Mouse (Mus musculus) spleen, adult 12 weeks (tissue): ENCODE measurements around the gene Disc1.
A peak's percentile ranks its signal among the peaks of the same experiment; 100 is the strongest.

Source experiments
- DNase-seq: peaks from one replicate; pipeline ENCODE4 v3.0.0; 2022; ENCODE audit warnings: low spot score

The Disc1 gene

GRCm38 (mm10) chr8:125221062-125221461 lies 167.1 kb downstream of the Disc1 start:
- DNase-seq = no peak

GRCm38 (mm10) chr8:125223031-125223753 lies 169.2 kb downstream of the Disc1 start:
- DNase-seq = no peak

GRCm38 (mm10) chr8:125224271-125224699 lies 170.3 kb downstream of the Disc1 start:
- DNase-seq = no peak

GRCm38 (mm10) chr8:125225266-125225665 lies 171.3 kb downstream of the Disc1 start:
- DNase-seq = no peak

- no peak for DNase-seq
Measured at GRCm38 (mm10) chr8:125226989-125227624, 173.1 kb downstream of the Disc1 start.

GRCm38 (mm10) chr8:125230526-125231131 lies 176.6 kb downstream of the Disc1 start:
- DNase-seq = no peak

- DNase-seq = no peak
Measured at GRCm38 (mm10) chr8:125232724-125233123, 178.7 kb downstream of the Disc1 start.

- no peak for DNase-seq
Measured at GRCm38 (mm10) chr8:125235898-125236835, 182.2 kb downstream of the Disc1 start.

GRCm38 (mm10) chr8:125240763-125241162 lies 186.8 kb downstream of the Disc1 start:
- DNase-seq = no peak

GRCm38 (mm10) chr8:125242382-125242781 lies 188.4 kb downstream of the Disc1 start:
- DNase-seq = no peak

GRCm38 (mm10) chr8:125242921-125243320 lies 188.9 kb downstream of the Disc1 start:
- no peak for DNase-seq

GRCm38 (mm10) chr8:125246737-125247292 lies 192.8 kb downstream of the Disc1 start:
- DNase-seq = no peak

GRCm38 (mm10) chr8:125247349-125247748 lies 193.4 kb downstream of the Disc1 start:
- DNase-seq = no peak

GRCm38 (mm10) chr8:125252946-125253345 lies 199.0 kb downstream of the Disc1 start:
- DNase-seq = no peak

GRCm38 (mm10) chr8:125253505-125254180 lies 199.6 kb downstream of the Disc1 start:
- no peak for DNase-seq

- DNase-seq = peak; percentile 7
Measured at GRCm38 (mm10) chr8:125254188-125255005, 200.4 kb downstream of the Disc1 start.

GRCm38 (mm10) chr8:125255006-125255685 lies 201.2 kb downstream of the Disc1 start:
- no peak for DNase-seq

GRCm38 (mm10) chr8:125257660-125258059 lies 203.7 kb downstream of the Disc1 start:
- DNase-seq = no peak

- no peak for DNase-seq
Measured at GRCm38 (mm10) chr8:125258806-125259500, 205.0 kb downstream of the Disc1 start.
